ENCODE assay signal across 7 mouse cellular contexts in the genomic region with DNA sequence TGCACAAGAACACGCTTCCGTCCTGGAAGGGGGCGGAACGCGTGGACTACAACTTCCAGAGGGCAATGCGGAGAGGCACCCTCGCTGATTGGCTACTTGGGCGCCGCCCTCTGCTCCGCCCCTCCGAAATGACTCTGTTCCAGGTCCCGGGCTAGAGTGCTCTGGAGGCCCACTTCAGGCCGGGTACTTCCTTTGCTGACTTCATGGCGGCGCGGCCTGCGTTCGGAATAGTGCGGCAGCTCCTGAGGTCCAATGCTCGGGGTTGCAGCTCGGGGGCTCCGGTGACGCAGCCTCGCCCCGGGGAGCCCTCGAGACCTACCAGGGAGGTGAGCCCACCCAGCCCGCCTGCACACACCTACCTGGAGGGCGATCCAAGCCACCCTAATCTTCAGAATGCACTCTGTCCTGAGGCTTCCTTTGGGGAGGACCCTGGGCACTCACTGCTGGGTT. TPM values are rescaled to one million over a fixed set of nuclear protein-coding genes. Genes with fewer than 3 reads are reported as not detected.
DNase-seq lines count a peak whose midpoint lies in the region; ATAC-seq lines count a peak whose summit lies in the region.

A gene (plus strand): TSS at position 124 of the 450 bp plus-strand sequence.

- no peak within 1 kb of the TSS for H3K27ac ChIP-seq in embryonic facial prominence, embryonic 11.5 days (replicated peaks; ENCODE audit: low read depth, low read length)
- no peak within 1 kb of the TSS for H3K27ac ChIP-seq in limb, embryonic 11.5 days (replicated peaks; ENCODE audit: low read depth, low read length)
- H3K27ac ChIP-seq in midbrain, embryonic 14.5 days (replicated peaks; ENCODE audit: low read depth, low read length), result no peak within 1 kb of the TSS

- peak; percentile 97 for ATAC-seq in embryonic facial prominence, embryonic 11.5 days (replicated peaks; ENCODE audit: insufficient number of reproducible peaks, low FRiP score, low TSS enrichment, low read depth)
- peak; percentile 98 for ATAC-seq in limb, embryonic 11.5 days (ENCODE audit: insufficient number of reproducible peaks, low FRiP score, low TSS enrichment, low read depth)
- peak; percentile 98 for ATAC-seq in midbrain, embryonic 14.5 days (ENCODE audit: low FRiP score, low TSS enrichment)

- H3K4me2 ChIP-seq in embryonic facial prominence, embryonic 11.5 days (ENCODE audit: low read depth, low read length), result peak within 1 kb of the TSS; percentile 72
- H3K4me2 ChIP-seq in limb, embryonic 11.5 days (ENCODE audit: low read depth, severe bottlenecking), result peak within 1 kb of the TSS; percentile 70
- peak within 1 kb of the TSS; percentile 90 for H3K4me2 ChIP-seq in midbrain, embryonic 14.5 days (ENCODE audit: low read length)

- H3K4me1 ChIP-seq in embryonic facial prominence, embryonic 11.5 days (ENCODE audit: control insufficient read depth, insufficient read depth, low read length), result peaks cover 6% of the 10 kb centered on the region; the same call in 1 of the 2 replicates
- peaks cover 6% of the 10 kb centered on the region; the same call in 1 of the 2 replicates for H3K4me1 ChIP-seq in limb, embryonic 11.5 days (ENCODE audit: control insufficient read depth, insufficient read depth, low read length)
- peaks cover 9% of the 10 kb centered on the region; the same call in 1 of the 2 replicates for H3K4me1 ChIP-seq in midbrain, embryonic 14.5 days (ENCODE audit: control insufficient read depth, insufficient read depth, low read length)

- H3K4me3 ChIP-seq in embryonic facial prominence, embryonic 11.5 days (ENCODE audit: low read depth, low read length), result peak within 1 kb of the TSS; percentile 62
- H3K4me3 ChIP-seq in limb, embryonic 11.5 days (ENCODE audit: low read depth, low read length), result peak within 1 kb of the TSS; percentile 64
- peak within 1 kb of the TSS; percentile 72 for H3K4me3 ChIP-seq in midbrain, embryonic 14.5 days (replicated peaks; ENCODE audit: low read depth, low read length)

- peak within 1 kb of the TSS; percentile 85 for H3K9ac ChIP-seq in embryonic facial prominence, embryonic 11.5 days (replicated peaks; ENCODE audit: low read length)
- H3K9ac ChIP-seq in limb, embryonic 11.5 days (ENCODE audit: low read length), result peak within 1 kb of the TSS; percentile 88
- peak within 1 kb of the TSS; percentile 93 for H3K9ac ChIP-seq in midbrain, embryonic 14.5 days (replicated peaks; ENCODE audit: low read length)

- H3K27me3 ChIP-seq in embryonic facial prominence, embryonic 11.5 days (ENCODE audit: control insufficient read depth, insufficient read depth, low read length), result no peaks in the 10 kb centered on the region
- no peaks in the 10 kb centered on the region for H3K27me3 ChIP-seq in limb, embryonic 11.5 days (ENCODE audit: control insufficient read depth, insufficient read depth, low read length)
- no peaks in the 10 kb centered on the region for H3K27me3 ChIP-seq in midbrain, embryonic 14.5 days (ENCODE audit: control insufficient read depth, insufficient read depth, low read length)

- H3K9me3 ChIP-seq in embryonic facial prominence, embryonic 11.5 days (replicated peaks; ENCODE audit: control insufficient read depth, low read length), result no peaks in the 10 kb centered on the region
- no peaks in the 10 kb centered on the region for H3K9me3 ChIP-seq in limb, embryonic 11.5 days (ENCODE audit: control insufficient read depth, low read length)
- no peaks in the 10 kb centered on the region for H3K9me3 ChIP-seq in midbrain, embryonic 14.5 days (ENCODE audit: control insufficient read depth, low read length)

- peak; percentile 97 for DNase-seq in adrenal gland, postnatal 14 days
- peak; percentile 96 for DNase-seq in embryonic facial prominence, embryonic 11.5 days (ENCODE audit: low spot score)
- peak; percentile 99 for DNase-seq in heart, adult 11 months
- DNase-seq in kidney, adult 18-20 months, result peak; percentile 96
- peak; percentile 95 for DNase-seq in limb, embryonic 11.5 days (ENCODE audit: low spot score)
- DNase-seq in midbrain, embryonic 14.5 days, result peak; percentile 96
- DNase-seq in spleen, adult 18-20 months, result peak; percentile 88 to 92

- H3K36me3 ChIP-seq in embryonic facial prominence, embryonic 11.5 days (replicated peaks; ENCODE audit: control insufficient read depth, insufficient read depth, low read depth, low read length), result no peaks in the 10 kb centered on the region
- H3K36me3 ChIP-seq in limb, embryonic 11.5 days (ENCODE audit: control insufficient read depth, insufficient read depth, low read length), result no peaks in the 10 kb centered on the region
- H3K36me3 ChIP-seq in midbrain, embryonic 14.5 days (ENCODE audit: control insufficient read depth, insufficient read depth, low read length), result no peaks in the 10 kb centered on the region

- under 1% methylated on average over 28 of the region's 28 CpGs for WGBS in embryonic facial prominence, embryonic 11.5 days
- WGBS in limb, embryonic 11.5 days, result 0% methylated on average over 28 of the region's 28 CpGs
- under 1% methylated on average over 28 of the region's 28 CpGs for WGBS in midbrain, embryonic 14.5 days

RNA-seq across cellular contexts. Expression of the gene that starts here (rescaled TPM):
- 31.2 and 43.0 TPM in 2 replicates for total RNA-seq in adrenal gland, postnatal 14 days (2021)
- polyA plus RNA-seq in embryonic facial prominence, embryonic 11.5 days (2014; fragmentation: Nextera tagmentation; extraction: Ambion mirVana), result 6.0 and 6.1 TPM in 2 replicates
- 7.1 and 8.2 TPM in 2 replicates for polyA plus RNA-seq in limb, embryonic 11.5 days (2014; fragmentation: Nextera tagmentation; extraction: Ambion mirVana)
- 3.8 and 4.0 TPM in 2 replicates for polyA plus RNA-seq in midbrain, embryonic 14.5 days (2014; fragmentation: Nextera tagmentation; extraction: Ambion mirVana)
